Mouse (Mus musculus): Measurements from ENCODE around the gene Zfp146.
A peak's percentile ranks its signal among the peaks of the same experiment; 100 is the strongest.
"Not testable (repeated sequence)": the region's sequence is repeated elsewhere in the genome, so short reads cannot be mapped to it uniquely, and the experiment has no call there.

The Zfp146 gene

GRCm38 (mm10) chr7:30169583-30170282 is at the start of gene Zfp146:
Zfp146 (minus strand) TSS chr7:30169750.
- peak; percentile 93 to 97 for DNase-seq (ENCODE audit: low spot score in 2 of 2)

GRCm38 (mm10) chr7:30217277-30217676 is 47.7 kb upstream of the Zfp146 start:
- DNase-seq (ENCODE audit: low spot score in 2 of 2): no peak

- DNase-seq (ENCODE audit: low spot score in 2 of 2): peak; percentile 55 to 61
Observed at GRCm38 (mm10) chr7:30216723-30217151, 47.2 kb upstream of the Zfp146 start.

- no peak for DNase-seq (ENCODE audit: low spot score in 2 of 2)
Observed at GRCm38 (mm10) chr7:30215875-30216274, 46.3 kb upstream of the Zfp146 start.

GRCm38 (mm10) chr7:30213881-30214280 is 44.3 kb upstream of the Zfp146 start:
- DNase-seq (ENCODE audit: low spot score in 2 of 2): no peak

GRCm38 (mm10) chr7:30211025-30211424 is 41.5 kb upstream of the Zfp146 start:
- no peak for DNase-seq (ENCODE audit: low spot score in 2 of 2)

- DNase-seq (ENCODE audit: low spot score in 2 of 2): not testable (repeated sequence)
Observed at GRCm38 (mm10) chr7:30206364-30206763, 36.8 kb upstream of the Zfp146 start.

- peak in 1 of 2 experiments; percentile 63 for DNase-seq (ENCODE audit: low spot score in 2 of 2)
Observed at GRCm38 (mm10) chr7:30205383-30205782, 35.8 kb upstream of the Zfp146 start.

- DNase-seq (ENCODE audit: low spot score in 2 of 2): no peak
Observed at GRCm38 (mm10) chr7:30204380-30204779, 34.8 kb upstream of the Zfp146 start.

GRCm38 (mm10) chr7:30202895-30203690 is 33.5 kb upstream of the Zfp146 start:
- DNase-seq (ENCODE audit: low spot score in 2 of 2): no peak

GRCm38 (mm10) chr7:30200661-30201060 is 31.1 kb upstream of the Zfp146 start:
- DNase-seq (ENCODE audit: low spot score in 2 of 2): not testable (repeated sequence)

GRCm38 (mm10) chr7:30200200-30200599 is 30.6 kb upstream of the Zfp146 start:
- no peak for DNase-seq (ENCODE audit: low spot score in 2 of 2)

GRCm38 (mm10) chr7:30199498-30200139 is 30.1 kb upstream of the Zfp146 start:
- DNase-seq (ENCODE audit: low spot score in 2 of 2): no peak

- peak; percentile 47 to 59 for DNase-seq (ENCODE audit: low spot score in 2 of 2)
Observed at GRCm38 (mm10) chr7:30198481-30198971, 29.0 kb upstream of the Zfp146 start, which contains the start of gene Capns1. Capns1 (minus strand) TSS chr7:30198811.

- no peak for DNase-seq (ENCODE audit: low spot score in 2 of 2)
Observed at GRCm38 (mm10) chr7:30197592-30198129, 28.1 kb upstream of the Zfp146 start.

- no peak for DNase-seq (ENCODE audit: low spot score in 2 of 2)
Observed at GRCm38 (mm10) chr7:30196171-30196570, 26.6 kb upstream of the Zfp146 start.

GRCm38 (mm10) chr7:30195461-30195860 is 25.9 kb upstream of the Zfp146 start:
- DNase-seq (ENCODE audit: low spot score in 2 of 2): no peak

GRCm38 (mm10) chr7:30194884-30195283 is 25.3 kb upstream of the Zfp146 start:
- DNase-seq (ENCODE audit: low spot score in 2 of 2): peak; percentile 92 to 95

GRCm38 (mm10) chr7:30194101-30194831 is 24.7 kb upstream of the Zfp146 start:
- DNase-seq (ENCODE audit: low spot score in 2 of 2): peak in 1 of 2 experiments; percentile 44

- DNase-seq (ENCODE audit: low spot score in 2 of 2): peak; percentile 55 to 64
Observed at GRCm38 (mm10) chr7:30193581-30194100, 24.1 kb upstream of the Zfp146 start.

- no peak for DNase-seq (ENCODE audit: low spot score in 2 of 2)
Observed at GRCm38 (mm10) chr7:30193013-30193412, 23.5 kb upstream of the Zfp146 start.

Data from frontal cortex, postnatal 36 days (tissue).